Mouse (Mus musculus): ENCODE data around the gene Gcnt3. TPM values are rescaled to one million over a fixed set of nuclear protein-coding genes. Genes with fewer than 3 reads are reported as not detected.

The Gcnt3 gene
- polyA plus RNA-seq (2012; rRNA removed) = not detected in 2 replicates

- DNase-seq (ENCODE audit: low read depth) = no peak
Measured at GRCm38 (mm10) chr9:70037988-70038387, at the start of gene Gcnt3. Gene Gcnt3 (minus strand): TSS chr9:70038088.

- no peak for DNase-seq (ENCODE audit: low read depth)
Measured at GRCm38 (mm10) chr9:70087379-70087778, 49.5 kb upstream of the Gcnt3 start.

GRCm38 (mm10) chr9:70086091-70086490 lies 48.2 kb upstream of the Gcnt3 start:
- no peak for DNase-seq (ENCODE audit: low read depth)

- DNase-seq (ENCODE audit: low read depth) = no peak
Measured at GRCm38 (mm10) chr9:70084107-70084506, 46.2 kb upstream of the Gcnt3 start.

GRCm38 (mm10) chr9:70082357-70083204 lies 44.7 kb upstream of the Gcnt3 start:
- DNase-seq (ENCODE audit: low read depth) = no peak

GRCm38 (mm10) chr9:70081767-70082166 lies 43.9 kb upstream of the Gcnt3 start:
- no peak for DNase-seq (ENCODE audit: low read depth)

GRCm38 (mm10) chr9:70080976-70081375 lies 43.1 kb upstream of the Gcnt3 start:
- no peak for DNase-seq (ENCODE audit: low read depth)

- no peak for DNase-seq (ENCODE audit: low read depth)
Measured at GRCm38 (mm10) chr9:70080027-70080800, 42.3 kb upstream of the Gcnt3 start.

- DNase-seq (ENCODE audit: low read depth) = no peak
Measured at GRCm38 (mm10) chr9:70078034-70078433, 40.1 kb upstream of the Gcnt3 start.

GRCm38 (mm10) chr9:70077170-70077569 lies 39.3 kb upstream of the Gcnt3 start:
- DNase-seq (ENCODE audit: low read depth) = no peak

GRCm38 (mm10) chr9:70072387-70072786 lies 34.5 kb upstream of the Gcnt3 start:
- DNase-seq (ENCODE audit: low read depth) = no peak

- DNase-seq (ENCODE audit: low read depth) = no peak
Measured at GRCm38 (mm10) chr9:70069961-70070435, 32.1 kb upstream of the Gcnt3 start.

GRCm38 (mm10) chr9:70067497-70067896 lies 29.6 kb upstream of the Gcnt3 start:
- no peak for DNase-seq (ENCODE audit: low read depth)

GRCm38 (mm10) chr9:70062012-70062411 lies 24.1 kb upstream of the Gcnt3 start:
- no peak for DNase-seq (ENCODE audit: low read depth)

- DNase-seq (ENCODE audit: low read depth) = no peak
Measured at GRCm38 (mm10) chr9:70053411-70053810, 15.5 kb upstream of the Gcnt3 start.

GRCm38 (mm10) chr9:70052730-70053129 lies 14.8 kb upstream of the Gcnt3 start:
- DNase-seq (ENCODE audit: low read depth) = no peak

- no peak for DNase-seq (ENCODE audit: low read depth)
Measured at GRCm38 (mm10) chr9:70049839-70050238, 12.0 kb upstream of the Gcnt3 start.

GRCm38 (mm10) chr9:70049416-70049783 lies 11.5 kb upstream of the Gcnt3 start:
- no peak for DNase-seq (ENCODE audit: low read depth)

- DNase-seq (ENCODE audit: low read depth) = no peak
Measured at GRCm38 (mm10) chr9:70048751-70049415, 11.0 kb upstream of the Gcnt3 start.

- DNase-seq (ENCODE audit: low read depth) = peak; percentile 9
Measured at GRCm38 (mm10) chr9:70048280-70048679, 10.4 kb upstream of the Gcnt3 start.

GRCm38 (mm10) chr9:70047839-70048238 lies 10.0 kb upstream of the Gcnt3 start:
- no peak for DNase-seq (ENCODE audit: low read depth)

- no peak for DNase-seq (ENCODE audit: low read depth)
Measured at GRCm38 (mm10) chr9:70046255-70046654, 8.4 kb upstream of the Gcnt3 start.
